Mouse (Mus musculus) lung, embryonic 14.5 days (tissue): ENCODE results near the gene Shisa5. TPM values are rescaled to one million over a fixed set of nuclear protein-coding genes. Genes with fewer than 3 reads are reported as not detected.
A peak's percentile ranks its signal among the peaks of the same experiment; 100 is the strongest.

Experiments used
- ATAC-seq: fragments of 200-750 bp; cut with Nextera tagmentation; 2 replicates; pipeline ENCODE4 v1.8.0; 2017; ENCODE audit warnings: mild to moderate bottlenecking, moderate TSS enrichment, moderate library complexity; ENCODE audit not compliant: insufficient read depth
- DNase-seq: peaks from one replicate; pipeline ENCODE4 v3.0.0-alpha.2; 2015
- H3K27ac ChIP-seq: fragments of 300-500 bp; sonication (generic); 2 replicates; pipeline ENCODE4 v1.5.1; 2014; ENCODE audit warnings: low read depth, mild to moderate bottlenecking, moderate library complexity
- H3K27me3 ChIP-seq: fragments of 300-500 bp; sonication (generic); 2 replicates; pipeline ENCODE4 v1.6.1; 2014; ENCODE audit warnings: low read length, control low read depth; ENCODE audit not compliant: insufficient read depth
- H3K36me3 ChIP-seq: fragments of 300-500 bp; sonication (generic); 2 replicates; pipeline ENCODE4 v1.6.1; 2014; ENCODE audit warnings: control low read depth; ENCODE audit not compliant: insufficient read depth
- H3K4me1 ChIP-seq: fragments of 300-500 bp; sonication (generic); 2 replicates; pipeline ENCODE4 v1.6.1; 2014; ENCODE audit warnings: antibody characterized with exemption, control low read depth; ENCODE audit not compliant: insufficient read depth
- H3K4me2 ChIP-seq: fragments of 300-500 bp; sonication (generic); 2 replicates; pipeline ENCODE4 v1.6.1; 2014; ENCODE audit warnings: mild to moderate bottlenecking
- H3K4me3 ChIP-seq: fragments of 300-500 bp; sonication (generic); 2 replicates; pipeline ENCODE4 v1.5.1; 2014; ENCODE audit warnings: low read depth, low read length
- H3K9ac ChIP-seq: fragments of 300-500 bp; sonication (generic); 2 replicates; pipeline ENCODE4 v1.6.1; 2014
- H3K9me3 ChIP-seq: fragments of 300-500 bp; sonication (generic); 2 replicates; pipeline ENCODE4 v1.6.1; 2016; ENCODE audit warnings: low read depth, low read length, control low read depth
- CTCF ChIP-seq: IDR thresholded peaks from 2 replicates; pipeline ENCODE4 v1.5.1; 2016; ENCODE audit warnings: antibody characterized with exemption, low read depth
- WGBS: fragments of 180-500 bp; shearing (Covaris S2); extraction: QIAGEN DNeasy Blood & Tissue Kit; methylation state at CpG from one replicate; pipeline ENCODE4 v1.1.7; 2014; 5-methylcytosine and 5-hydroxymethylcytosine counted together
- polyA plus RNA-seq: library from polyadenylated mRNA; unstranded; fragments of >200 nt; fragmentation: Nextera tagmentation; extraction: Ambion mirVana; gene quantifications from 2 replicates; pipeline ENCODE4 v1.2.1, GENCODE M21; 2014

The Shisa5 gene
- polyA plus RNA-seq, 1 experiment from 2014 or later, result 56.6 TPM

DNA sequence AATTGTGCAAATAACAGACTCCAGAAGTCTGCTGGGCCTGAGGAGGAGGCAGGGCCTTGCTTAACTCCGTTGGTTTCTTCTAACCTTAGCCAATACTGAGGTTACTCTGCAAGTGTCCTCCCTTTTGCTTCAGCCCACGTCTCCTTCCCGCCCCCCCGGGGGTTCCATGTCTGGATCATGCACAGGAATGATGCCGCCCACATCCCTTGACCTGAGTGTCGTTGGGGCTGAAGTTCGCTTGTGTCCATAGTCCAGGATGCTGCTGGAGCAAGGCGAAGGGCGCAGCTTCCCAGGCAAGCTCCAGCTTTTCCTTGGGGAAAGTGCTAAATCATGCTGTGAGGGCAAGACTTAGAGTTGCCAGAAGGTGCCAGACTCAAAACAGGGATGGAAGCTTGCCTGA is 42.0 kb upstream of the Shisa5 start:
- Histone ChIP-seq H3K36me3 (no peaks in the 10 kb centered on the region), H3K27ac (no peak overlapping the region), H3K9me3 (no peaks in the 10 kb centered on the region), H3K4me1 (peaks cover 8% of the 10 kb centered on the region; the same call in 1 of the 2 replicates), H3K9ac (no peak overlapping the region), H3K27me3 (no peaks in the 10 kb centered on the region), H3K4me3 (no peak overlapping the region), H3K4me2 (no peak overlapping the region)
- ATAC-seq (no peak), DNase-seq (no peak)
- no peak for TF ChIP-seq CTCF
- WGBS, result 57% methylated on average over 9 of the region's 9 CpGs

GRCm38 (mm10) chr9:108998287-108999166 is 39.8 kb upstream of the Shisa5 start:
- ATAC-seq (no peak), DNase-seq (no peak)
- Histone ChIP-seq H3K4me2 (no peak overlapping the region), H3K9ac (no peak overlapping the region), H3K9me3 (no peaks in the 10 kb centered on the region), H3K36me3 (no peaks in the 10 kb centered on the region), H3K4me1 (no peaks in the 10 kb centered on the region), H3K27ac (no peak overlapping the region), H3K27me3 (no peaks in the 10 kb centered on the region), H3K4me3 (no peak overlapping the region)
- 74% methylated on average over 19 of the region's 19 CpGs for WGBS
- no peak for TF ChIP-seq CTCF

DNA sequence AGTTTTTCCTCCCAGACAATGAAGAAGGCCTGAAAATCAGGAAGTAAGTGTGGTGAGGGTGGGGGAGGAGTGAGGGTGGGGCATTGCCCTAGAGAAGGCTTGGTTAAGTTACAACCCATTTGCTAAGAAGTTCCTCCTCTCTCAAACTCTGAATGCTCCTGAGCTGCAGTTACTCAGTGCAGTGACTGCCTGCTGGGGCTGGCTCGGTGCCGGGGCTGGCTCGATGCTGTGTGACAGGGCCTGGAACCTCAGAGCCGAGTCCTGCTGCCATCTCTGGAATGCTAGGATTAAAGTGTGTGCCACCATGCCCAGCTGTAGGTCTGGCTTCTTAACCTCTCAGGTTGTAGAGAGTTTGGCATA is 39.2 kb upstream of the Shisa5 start:
- no peak overlapping the region for H3K27ac ChIP-seq
- no peak overlapping the region for H3K4me2 ChIP-seq
- DNase-seq, result no peak
- ATAC-seq, result no peak
- 68% methylated on average over 4 of the region's 4 CpGs for WGBS
- no peaks in the 10 kb centered on the region for H3K27me3 ChIP-seq
- no peaks in the 10 kb centered on the region for H3K36me3 ChIP-seq
- no peak overlapping the region for H3K4me3 ChIP-seq
- H3K4me1 ChIP-seq, result no peaks in the 10 kb centered on the region
- H3K9ac ChIP-seq, result no peak overlapping the region
- TF ChIP-seq CTCF, result no peak
- H3K9me3 ChIP-seq, result no peaks in the 10 kb centered on the region

DNA sequence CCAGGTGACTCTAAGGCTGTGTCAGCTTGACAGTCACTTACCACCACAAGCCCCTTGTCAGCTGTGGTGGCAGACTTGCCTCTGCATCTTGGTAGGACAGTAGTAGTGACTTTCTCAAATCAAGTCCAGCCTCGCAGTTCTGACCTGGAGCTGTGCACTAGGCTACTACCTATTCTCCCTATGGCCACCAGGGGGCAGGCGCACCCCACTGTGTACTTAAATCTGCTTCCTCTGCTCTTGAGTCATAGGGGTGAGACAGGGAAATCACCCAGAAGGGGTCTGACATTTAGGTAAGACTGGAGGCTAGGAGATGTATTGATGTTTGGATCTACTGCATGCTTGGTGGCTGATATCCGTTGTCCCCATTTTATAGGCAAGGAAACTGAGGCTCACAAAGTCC is 37.6 kb upstream of the Shisa5 start:
- Histone ChIP-seq H3K4me2 (no peak overlapping the region), H3K4me1 (no peaks in the 10 kb centered on the region), H3K27ac (no peak overlapping the region), H3K27me3 (no peaks in the 10 kb centered on the region), H3K36me3 (no peaks in the 10 kb centered on the region), H3K9me3 (no peaks in the 10 kb centered on the region), H3K9ac (no peak overlapping the region), H3K4me3 (no peak overlapping the region)
- ATAC-seq, result peak; percentile 50
- peak; percentile 85 for DNase-seq
- peak; percentile 99 for TF ChIP-seq CTCF
- WGBS, result 5% methylated on average over 3 of the region's 3 CpGs

DNA sequence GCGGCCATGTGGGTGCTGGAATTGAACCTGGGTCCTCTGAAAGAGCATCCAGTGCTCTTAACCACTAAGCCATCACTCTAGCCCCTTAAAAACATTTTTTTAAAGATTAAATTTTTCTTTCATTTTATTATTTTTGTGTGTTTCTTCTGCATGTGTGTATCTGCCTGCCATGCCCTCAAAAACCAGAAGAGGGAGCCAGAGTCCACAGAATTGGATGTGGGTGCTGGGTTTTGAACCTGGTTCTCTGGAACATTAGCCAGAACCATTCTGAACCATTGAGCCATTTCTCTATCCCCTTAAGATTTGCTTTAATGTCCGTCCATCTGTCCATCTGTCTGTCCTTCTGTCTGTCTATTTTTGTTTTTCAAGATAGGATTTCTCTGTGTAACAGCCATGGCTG is 35.2 kb upstream of the Shisa5 start:
- peak; percentile 75 for DNase-seq

DNA sequence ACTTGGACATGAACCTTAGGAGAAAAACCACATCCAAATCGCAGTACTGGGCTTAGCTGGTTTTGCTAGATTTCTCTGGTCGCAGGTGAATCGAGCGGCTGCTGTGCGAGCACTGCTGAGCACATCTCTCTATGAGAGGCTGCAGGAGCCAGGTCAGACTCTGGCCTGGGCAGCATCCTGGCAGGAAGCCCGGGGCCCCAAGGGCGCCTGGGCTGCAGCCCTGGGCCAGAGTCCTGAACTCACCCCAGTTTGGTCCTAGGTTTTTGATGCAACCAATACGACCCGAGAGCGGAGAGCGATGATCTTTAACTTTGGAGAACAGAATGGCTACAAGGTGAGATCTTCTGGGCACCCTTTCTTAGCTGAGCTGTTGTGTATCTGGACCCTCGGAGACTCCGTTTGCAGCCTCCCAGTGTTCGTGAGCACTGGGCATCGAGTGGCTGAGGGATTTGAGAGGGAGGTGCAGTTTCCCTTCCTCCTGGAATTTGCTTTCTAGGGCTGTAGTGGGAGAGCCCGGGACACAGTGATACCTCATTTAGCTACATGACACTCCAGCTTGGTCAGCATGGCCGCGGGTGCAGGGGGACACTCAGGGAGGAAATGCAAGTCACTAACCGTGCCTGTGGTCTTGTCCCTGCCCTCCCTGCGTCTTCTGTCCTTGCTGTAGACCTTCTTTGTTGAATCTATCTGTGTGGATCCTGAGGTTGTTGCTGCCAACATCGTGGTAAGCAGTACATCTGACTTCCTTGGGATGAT is 31.2 kb upstream of the Shisa5 start:
- H3K9ac ChIP-seq, result no peak overlapping the region
- H3K9me3 ChIP-seq, result no peaks in the 10 kb centered on the region
- no peak for ATAC-seq
- DNase-seq, result no peak
- TF ChIP-seq CTCF, result no peak
- H3K27ac ChIP-seq, result no peak overlapping the region
- WGBS, result 78% methylated on average over 21 of the region's 21 CpGs
- H3K36me3 ChIP-seq, result 0 out of 2 replicates have a peak, but pooled peaks cover 7% of the 10 kb centered on the region
- H3K27me3 ChIP-seq, result no peaks in the 10 kb centered on the region
- no peak overlapping the region for H3K4me2 ChIP-seq
- no peaks in the 10 kb centered on the region for H3K4me1 ChIP-seq
- no peak overlapping the region for H3K4me3 ChIP-seq

More for the DNA sequence above, 35.2 kb upstream of the Shisa5 start:
- TF ChIP-seq CTCF, result peak; percentile 81
- Histone ChIP-seq H3K4me3 (no peak overlapping the region), H3K27me3 (no peaks in the 10 kb centered on the region), H3K36me3 (no peaks in the 10 kb centered on the region), H3K27ac (no peak overlapping the region), H3K4me2 (no peak overlapping the region), H3K9me3 (no peaks in the 10 kb centered on the region), H3K9ac (no peak overlapping the region), H3K4me1 (no peaks in the 10 kb centered on the region)
- WGBS, result 50% methylated on average over 2 of the region's 2 CpGs
- ATAC-seq, result no peak

- whole genome bisulfite sequencing, result 82% methylated on average over 9 of the region's 9 CpGs
- Histone ChIP-seq H3K36me3 (0 out of 2 replicates have a peak, but pooled peaks cover 7% of the 10 kb centered on the region), H3K4me2 (no peak overlapping the region), H3K27me3 (no peaks in the 10 kb centered on the region), H3K9me3 (no peaks in the 10 kb centered on the region), H3K27ac (no peak overlapping the region), H3K4me3 (no peak overlapping the region), H3K4me1 (no peaks in the 10 kb centered on the region), H3K9ac (no peak overlapping the region)
- DNase-seq (no peak), ATAC-seq (no peak)
- TF ChIP-seq CTCF, result no peak
These were observed 30.3 kb upstream of the Shisa5 start for GRCm38 (mm10) chr9:109008081-109008480.
